Mouse (Mus musculus) cerebellum, adult (tissue): ENCODE results near the gene Ltbp2.

Experiments used
- ATAC-seq: cut with Nextera tagmentation; 2 replicates; pipeline ENCODE4 v1.9.2; 2017; ENCODE audit warnings: mild to moderate bottlenecking, moderate library complexity, mixed read lengths; ENCODE audit not compliant: insufficient number of reproducible peaks, low FRiP score, low TSS enrichment

Gene Ltbp2

DNA sequence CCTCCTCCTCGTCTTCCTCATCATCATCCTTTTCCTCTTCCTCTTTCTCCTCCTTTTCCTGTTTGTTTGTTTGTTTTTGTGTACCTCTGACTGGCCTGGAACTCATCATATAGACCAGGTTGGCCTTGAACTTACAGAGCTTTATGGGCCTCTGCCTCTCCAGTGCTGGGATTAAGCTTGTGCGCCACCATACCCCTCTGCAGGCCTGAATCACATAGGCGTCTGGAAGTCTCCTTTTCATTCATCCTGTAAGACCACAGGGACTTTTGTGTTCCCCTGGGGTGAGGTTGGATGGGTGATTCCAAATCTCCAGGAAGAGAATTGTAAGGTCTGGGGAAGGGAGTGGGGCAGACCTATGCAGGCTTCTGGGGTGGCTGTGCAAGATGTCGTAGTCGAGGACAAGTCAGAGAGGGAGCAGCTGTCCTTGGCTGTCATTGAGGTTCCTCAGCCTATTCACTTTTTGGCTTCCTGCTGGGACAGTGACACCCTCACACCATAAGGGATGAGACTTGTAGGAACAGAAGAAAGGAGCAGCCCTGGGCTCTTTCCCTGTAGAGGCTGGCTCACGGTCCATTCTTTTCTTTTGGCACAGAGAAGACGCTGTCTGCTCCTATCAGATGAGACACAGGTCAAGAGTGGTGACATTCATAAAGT is 8.2 kb upstream of the Ltbp2 start:
- no peak for ATAC-seq

DNA sequence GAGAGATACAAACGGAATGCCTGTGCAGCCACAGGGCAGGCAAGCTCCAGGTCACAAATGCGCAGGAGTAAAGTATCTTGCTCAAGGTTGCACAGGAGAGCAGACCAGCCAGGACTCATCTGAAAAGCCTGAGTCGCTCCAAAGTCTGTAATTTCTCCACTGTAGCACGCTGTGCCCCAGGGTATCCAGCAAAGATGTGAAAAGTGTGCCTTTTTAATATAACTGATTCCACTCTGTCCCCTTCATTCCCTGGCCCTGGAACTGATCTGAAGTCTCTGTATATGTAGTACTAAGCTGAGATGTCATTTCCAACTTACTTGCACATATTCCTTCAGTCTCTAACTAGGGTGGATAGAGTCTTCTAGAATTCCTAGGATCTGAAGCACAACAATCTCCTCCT is 6.5 kb upstream of the Ltbp2 start:
- no peak for ATAC-seq

DNA sequence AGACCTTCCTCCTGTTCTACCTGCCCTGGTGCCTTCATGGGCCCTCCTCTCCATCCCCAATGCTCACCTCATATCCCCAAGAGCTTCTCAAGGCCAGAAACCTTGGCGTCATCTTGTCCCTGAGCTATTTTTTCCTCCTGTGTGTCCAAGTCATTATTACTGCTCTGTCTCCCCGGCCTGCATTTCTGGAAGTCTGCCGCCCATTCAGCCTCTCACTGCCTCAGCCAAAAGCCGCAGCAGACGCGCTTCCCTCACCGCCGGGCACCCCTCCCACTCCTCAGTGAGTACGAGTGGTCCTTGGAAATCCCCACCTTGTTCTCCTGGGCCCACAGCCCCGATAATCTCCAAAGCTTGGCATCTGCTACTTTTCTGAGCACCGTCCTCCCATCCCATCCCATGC is 3.8 kb upstream of the Ltbp2 start:
- peak; percentile 45; the same call in 1 of the 2 replicates for ATAC-seq

DNA sequence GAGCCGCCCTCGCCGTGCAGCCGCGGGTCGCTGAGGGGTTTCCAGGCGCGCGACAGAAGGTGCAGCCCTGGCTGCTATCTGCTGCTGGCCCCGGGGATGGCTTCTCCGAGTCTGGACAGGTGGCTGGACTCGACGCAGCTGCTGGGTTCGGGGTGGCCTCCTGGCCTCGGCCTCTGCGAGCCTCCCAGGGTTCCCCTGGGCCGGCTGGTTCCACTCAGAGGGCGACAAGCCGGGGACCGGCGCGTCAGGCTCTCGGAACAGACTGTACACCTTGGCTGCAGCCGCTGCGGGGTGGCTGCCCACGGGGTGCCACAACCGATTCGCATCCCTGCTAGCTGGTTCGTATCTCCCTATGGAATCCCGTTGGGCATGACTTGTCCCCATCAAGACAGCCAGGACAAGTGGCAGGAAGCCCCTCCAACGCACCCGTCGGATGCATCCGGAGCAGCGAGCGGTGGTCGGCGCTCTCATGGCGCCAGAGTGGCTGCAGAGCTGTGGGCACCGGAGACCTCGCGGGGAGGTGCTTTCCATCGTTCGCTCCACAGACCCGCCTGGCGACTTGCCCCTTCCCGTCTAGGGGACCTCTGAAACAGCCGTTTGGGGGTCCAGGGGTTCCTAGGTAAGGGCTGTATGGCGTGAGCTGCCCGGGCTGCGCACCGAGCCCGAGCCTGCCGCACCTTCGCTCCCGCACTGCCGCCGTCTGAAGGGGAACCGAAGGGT is 411 bp downstream of the Ltbp2 start:
- ATAC-seq, result no peak

DNA sequence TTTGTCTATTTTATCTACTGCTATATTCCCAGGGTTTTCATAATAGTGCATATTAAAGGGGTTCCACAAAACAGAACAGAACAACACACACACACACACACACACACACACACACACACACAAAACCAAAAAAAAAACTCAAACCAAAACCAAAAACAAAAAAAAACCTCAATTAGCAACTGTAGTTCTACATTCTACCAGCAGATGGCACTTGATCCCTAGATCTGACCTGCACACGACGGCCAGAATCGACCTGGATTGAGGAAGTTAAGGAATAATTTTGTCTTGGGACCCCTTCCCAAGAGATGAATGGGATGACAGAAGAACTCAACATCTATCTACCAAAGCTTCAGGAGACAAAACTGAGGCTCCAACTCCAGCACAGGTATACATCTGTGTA is 2.9 kb downstream of the Ltbp2 start:
- ATAC-seq, result no peak

DNA sequence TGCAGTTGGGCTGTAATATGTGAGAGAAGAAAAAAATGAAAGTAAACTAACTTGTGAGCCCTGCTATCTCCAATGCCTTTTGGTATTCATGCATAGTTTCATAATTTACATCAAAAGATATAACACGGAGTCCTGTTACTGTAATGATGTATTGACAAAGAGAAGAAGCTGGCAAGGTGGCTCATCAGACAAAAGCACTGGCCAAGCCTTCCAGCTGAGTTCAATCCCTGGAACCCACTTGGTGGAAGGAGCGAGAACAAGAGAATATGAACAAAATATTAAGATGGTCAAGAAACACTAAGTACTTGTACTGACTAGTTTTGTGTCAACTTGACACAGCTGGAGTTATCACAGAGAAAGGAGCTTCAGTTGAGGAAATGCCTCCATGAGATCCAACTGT is 4.0 kb downstream of the Ltbp2 start:
- no peak for ATAC-seq

DNA sequence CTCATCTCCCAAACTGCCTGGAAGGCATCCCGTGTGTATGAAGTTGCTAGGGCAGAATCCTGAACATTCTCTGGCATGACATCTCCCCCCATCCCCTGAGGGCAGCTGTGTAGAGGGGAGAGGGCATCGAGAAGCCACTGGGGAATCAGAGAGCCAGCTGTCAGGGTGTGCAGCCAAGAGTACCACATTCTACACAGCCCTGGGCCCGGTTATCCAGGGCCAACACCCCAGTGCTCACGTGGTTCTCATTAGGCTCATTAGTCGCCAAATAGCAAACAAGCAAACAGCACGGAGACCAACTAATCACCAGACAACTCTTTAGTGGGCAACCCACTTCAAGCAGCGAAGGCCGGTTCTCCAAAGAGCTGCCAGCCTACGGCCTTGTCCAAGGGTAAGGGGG is 10.9 kb downstream of the Ltbp2 start:
- ATAC-seq, result no peak

DNA sequence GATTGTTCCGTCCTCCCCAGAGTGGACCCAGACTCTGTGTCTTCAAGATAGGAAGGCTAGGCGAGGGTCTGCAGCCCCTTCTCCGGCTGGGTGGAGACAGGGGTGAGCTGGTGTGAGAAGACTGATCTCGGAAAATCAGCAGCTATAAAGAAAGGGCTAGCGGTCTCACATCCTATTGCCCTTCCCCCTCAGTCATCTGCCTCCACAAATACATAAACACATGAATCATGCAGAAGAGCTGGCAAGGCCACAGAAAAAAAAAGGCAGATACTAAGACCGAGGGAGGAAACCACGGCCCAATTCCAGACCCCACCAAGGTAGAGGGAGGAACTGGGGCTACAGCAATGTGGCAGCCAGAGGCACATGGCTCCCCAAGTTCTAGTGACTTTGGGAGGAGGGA is 11.5 kb downstream of the Ltbp2 start:
- ATAC-seq, result no peak

DNA sequence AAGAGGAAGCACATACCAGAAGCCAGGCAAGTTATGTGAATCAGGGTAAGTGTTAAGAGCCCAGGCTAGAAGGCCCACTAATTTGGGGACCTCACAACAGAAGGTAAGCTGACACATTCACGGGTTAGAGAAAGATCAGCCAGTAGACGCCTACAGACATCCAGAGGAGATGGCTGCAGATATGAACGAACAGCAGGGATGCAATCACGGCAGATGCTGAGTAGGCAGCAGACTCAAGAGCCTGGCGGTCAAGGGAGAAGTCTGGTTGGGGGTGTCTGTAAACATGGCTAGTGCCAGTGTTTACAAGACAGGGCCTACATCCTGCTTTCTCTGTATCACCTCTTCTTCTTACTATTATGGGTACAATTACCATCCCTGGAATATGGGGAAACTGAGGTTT is 13.1 kb downstream of the Ltbp2 start:
- no peak for ATAC-seq

DNA sequence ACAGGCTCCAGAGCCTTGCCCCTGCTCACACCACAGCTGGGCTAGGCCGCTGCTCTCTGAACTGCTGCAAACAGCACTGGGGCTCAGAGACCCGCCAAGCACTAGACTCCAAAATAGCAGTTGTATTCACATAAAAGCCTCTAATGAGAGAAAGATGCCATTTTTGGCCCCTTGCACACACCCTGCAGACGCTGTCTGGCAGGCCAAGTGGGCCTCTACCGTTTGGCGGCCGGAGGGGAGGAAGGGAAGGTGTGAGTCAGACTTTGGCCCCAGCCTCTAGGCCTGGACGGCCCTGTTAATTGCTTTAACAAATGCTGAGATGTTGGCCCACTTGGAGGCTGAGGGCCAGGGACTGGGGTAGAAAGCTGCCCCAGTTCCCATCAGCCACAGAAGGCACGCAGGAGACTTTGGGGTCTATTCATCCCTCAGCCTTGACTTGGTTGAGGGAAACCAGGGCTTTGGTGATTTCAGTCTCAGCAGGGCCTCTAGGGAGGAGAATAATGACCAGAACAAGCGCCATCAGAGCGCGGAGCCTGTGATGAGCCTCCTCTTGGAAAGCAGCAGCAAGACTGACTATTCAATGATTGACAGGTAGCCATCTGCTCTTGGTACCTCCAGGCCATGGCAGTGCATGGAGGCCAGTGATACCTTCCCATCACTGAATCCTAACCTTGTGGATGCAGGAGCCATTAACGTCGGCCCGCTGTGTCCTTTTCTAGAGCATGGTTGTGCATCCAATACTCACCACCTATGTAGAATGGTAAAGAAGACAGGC is 14.0 kb downstream of the Ltbp2 start:
- ATAC-seq, result peak; percentile 67; the same call in 1 of the 2 replicates

DNA sequence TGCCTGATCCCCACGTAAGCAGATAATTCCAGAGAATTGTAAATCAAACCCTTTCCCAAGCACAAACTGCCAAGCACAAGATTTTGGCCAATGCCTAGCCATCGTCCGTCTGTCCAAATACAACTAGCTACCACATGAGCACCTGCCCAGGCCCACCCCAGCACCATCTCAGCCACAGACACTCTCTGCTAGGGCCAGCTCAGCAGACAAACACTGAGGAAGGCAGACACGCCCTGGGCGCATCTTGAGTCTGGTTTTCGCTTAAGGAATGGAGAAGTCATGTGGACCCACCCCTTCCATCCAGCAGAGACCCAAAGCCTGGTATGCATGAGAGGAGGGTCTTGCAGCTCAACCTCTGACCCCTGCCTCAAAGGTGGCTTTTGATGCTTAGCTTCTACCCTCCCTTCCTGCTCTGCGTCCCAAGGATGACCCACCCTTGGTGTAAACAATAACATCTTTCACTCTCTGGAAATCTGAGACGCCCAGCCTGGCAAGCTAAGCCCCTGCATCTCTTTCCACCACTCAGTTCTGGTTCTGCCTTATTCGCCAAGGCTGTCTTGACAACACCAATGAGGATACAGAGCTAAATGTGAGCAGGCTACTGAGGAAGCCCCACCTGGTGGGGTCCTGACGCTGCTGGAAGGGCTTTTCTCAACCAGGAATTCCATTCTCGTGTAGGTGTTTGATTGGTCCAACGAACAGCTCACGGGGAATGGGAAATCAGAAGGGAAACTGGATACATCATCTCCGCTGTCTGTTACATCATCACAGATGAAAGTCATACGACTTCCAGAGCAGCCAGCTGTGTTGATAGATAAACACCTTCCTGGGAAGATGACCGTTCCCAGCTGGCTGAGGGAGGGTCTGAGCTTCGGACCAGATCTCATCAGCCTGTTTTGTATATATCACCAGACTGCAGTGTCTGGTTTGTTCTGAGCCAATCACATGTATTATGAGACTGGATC is 17.9 kb downstream of the Ltbp2 start:
- no peak for ATAC-seq

DNA sequence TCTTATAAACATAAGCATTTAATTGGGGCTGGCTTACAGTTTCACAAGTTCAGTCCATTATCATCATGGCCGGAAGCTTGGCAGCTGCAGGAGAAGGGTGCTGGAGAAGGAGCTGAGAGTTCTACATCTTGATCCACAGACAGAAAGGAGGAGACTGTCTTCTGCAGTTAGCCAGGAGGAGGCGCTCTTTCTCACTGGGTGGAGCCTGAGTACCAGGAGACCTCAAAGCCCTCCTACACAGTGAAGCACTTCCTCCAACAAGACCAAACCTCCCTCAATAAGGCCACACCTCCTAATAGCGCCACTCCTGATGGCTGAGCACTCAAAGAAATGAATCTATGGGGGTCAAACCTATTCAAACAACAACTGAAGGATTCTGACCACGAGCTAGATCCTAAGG is 18.6 kb downstream of the Ltbp2 start:
- no peak for ATAC-seq

DNA sequence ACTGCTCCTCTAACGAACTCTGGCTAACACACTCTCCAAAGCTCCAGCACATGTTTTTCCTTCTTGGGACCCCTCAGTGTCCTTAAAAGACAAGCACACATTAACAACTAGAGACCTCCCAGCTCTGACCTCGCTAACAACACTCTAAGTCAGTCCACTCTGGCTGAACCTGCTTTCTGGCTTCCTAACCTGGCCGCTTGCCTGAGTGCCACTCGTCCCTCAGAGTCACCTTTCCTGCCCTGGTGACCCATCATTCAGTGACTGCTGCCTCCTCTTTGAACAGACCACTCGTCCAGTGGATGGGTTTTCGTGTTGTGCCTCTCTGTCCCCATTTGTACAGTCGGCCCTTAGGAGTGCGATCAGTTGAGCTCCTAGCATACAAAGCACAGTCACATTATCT is 19.8 kb downstream of the Ltbp2 start:
- ATAC-seq, result no peak

DNA sequence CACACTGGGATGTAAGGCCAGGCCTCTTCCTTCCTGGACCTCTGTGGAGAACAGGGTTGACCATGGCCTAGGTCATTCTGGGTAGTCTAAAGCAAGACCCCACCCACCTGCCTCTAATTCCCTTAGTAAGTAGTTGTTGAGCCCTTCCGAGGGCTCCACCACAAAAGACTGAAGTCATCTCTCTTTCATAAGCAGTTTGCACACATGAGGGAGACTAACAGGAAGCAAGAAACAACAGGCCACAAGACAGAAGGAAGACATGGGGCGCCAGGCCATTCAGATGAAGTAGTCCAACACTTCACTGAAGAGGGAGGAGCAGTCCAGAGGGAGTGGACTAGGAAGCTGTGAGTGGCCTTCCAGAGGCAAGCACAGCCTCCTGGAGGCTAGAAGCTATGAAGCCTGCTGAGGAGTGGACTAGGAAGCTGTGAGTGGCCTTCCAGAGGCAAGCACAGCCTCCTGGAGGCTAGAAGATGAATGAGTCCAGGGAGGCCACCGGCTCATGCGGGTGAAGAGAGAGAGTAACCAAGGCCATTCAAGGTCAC is 21.2 kb downstream of the Ltbp2 start:
- ATAC-seq, result no peak

DNA sequence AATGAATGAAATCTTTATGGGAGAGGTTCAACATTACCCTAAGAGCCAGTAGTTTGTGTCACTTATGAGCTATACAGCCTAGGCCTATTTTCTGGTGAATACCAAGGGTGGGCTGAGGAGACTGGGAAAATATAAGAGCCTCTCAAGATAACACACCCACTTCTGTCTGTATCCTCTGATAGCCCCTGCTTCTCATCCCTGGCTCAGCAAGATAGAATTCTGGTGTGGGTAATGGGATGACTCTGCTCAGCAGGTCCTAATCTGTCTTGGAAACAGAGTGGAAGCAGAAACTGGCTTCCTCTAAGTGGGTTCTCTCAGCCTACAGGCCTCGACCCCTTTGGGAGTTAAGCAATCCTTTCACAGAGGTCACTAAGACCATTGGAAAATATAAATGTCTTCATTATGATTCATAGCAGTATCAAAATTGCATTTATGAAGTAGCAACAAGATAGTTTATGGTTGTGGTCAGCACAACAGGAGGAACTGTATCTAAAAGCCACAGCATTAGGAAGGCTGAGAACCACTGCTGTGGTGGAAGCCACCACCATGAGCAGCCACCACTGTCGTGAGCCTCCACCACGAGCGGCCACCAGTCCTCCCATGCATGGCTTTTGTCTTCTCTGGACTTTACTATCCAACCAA is 21.8 kb downstream of the Ltbp2 start:
- no peak for ATAC-seq

DNA sequence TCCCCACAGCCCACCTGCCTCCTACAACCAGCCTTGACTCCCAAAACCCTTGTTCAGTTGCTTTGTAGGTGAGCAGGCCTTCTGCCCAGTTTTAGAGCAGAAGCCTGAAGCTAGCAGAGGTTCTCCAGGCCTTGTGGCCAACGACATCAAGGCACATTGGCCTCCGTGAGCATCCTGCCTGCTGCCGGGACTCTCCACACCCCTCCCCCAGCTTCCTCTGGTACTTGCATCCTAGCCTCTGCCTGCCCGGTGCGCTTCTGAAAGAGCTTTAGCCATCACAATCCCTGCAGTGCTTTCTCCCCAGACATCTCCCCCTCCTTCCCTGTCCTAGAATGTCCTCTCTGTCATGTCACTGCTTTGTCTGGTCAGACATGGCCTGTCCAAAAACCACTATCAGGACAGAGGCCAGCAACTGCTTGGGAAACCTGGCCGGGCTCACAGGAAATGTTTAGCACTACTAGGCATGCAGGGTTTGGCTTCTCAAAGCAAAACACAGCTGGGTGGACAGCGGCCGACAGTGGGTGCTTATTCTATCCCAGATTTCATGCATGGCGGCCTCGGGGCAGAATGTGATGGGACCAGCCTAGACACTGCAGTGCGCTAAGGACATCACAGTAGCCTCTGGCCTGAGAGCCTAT is 24.8 kb downstream of the Ltbp2 start:
- no peak for ATAC-seq

DNA sequence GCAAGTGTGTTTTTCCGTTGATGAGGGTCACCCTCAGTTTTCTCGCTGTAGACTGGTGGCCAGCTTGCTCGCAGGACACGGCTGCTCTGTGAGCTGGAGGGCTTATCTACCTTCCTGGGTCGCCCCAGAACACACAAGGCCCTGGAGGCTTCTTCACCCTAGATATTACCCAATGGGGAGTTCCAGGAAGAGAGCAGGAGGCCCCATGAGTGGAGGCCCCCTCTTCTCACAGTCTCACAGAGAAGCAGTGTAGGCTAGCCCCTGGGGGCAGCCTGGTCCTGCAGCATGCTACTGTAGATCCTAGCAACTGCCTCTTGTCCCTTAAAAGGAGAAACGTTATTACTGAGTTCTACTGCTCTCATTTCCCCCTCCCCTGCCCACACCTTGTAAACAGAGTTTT is 28.4 kb downstream of the Ltbp2 start:
- no peak for ATAC-seq

DNA sequence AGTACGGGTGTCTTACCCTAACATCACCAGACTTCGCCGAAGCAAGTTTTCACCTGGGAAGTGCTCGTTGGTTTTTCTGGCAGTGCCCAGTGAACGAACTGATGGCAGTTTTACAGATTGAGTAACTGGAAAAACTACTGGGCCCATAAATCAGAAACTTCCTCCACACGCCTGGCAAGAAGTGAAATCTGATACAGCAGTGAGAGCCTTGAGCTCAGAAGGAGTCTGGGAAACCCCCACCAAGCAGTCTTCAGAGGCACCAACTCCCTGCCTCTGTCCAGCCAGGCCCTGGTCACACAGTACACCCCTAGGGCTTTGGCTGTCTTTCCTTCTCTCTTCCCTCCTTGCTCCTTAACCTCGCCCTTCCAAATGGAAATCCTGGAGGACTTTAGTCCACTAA is 28.9 kb downstream of the Ltbp2 start:
- ATAC-seq, result no peak

DNA sequence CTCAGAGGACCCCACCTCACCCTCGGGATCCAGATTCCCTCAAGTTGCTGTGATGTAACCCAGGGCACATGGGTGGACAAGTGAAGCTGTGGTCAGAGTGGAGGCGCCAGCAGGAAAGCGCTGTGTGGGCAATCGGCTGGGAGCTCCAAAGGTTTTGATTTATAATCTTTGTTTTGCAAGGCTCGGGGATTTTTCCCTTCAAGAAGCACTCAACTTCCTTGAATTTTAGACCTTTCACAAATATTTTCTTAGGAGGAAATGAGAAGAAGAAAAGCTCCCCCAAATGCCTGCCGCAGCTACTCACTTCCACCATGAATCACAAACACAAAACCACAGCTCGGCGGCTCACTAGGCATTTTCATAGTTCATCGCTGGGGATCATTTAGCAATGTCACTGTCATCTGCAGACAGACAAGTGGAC is 29.7 kb downstream of the Ltbp2 start:
- no peak for ATAC-seq
